Mouse (Mus musculus) bone marrow, adult 2 months (tissue): ENCODE results near the gene Ttll13.
A peak's percentile ranks its signal among the peaks of the same experiment; 100 is the strongest.

ENCODE experiments used
- CTCF ChIP-seq: fragments of 200-500 bp; IDR thresholded peaks from 2 replicates; pipeline ENCODE4 v1.5.1; 2011; ENCODE audit warnings: low read length, control low read depth; ENCODE audit not compliant: control insufficient read depth, insufficient read depth
- POLR2A ChIP-seq: fragments of 200-500 bp; IDR thresholded peaks from 2 replicates; pipeline ENCODE4 v1.6.1; 2011; ENCODE audit warnings: low read depth, mild to moderate bottlenecking, control low read depth, low read length, borderline replicate concordance; ENCODE audit not compliant: control insufficient read depth

DNA sequence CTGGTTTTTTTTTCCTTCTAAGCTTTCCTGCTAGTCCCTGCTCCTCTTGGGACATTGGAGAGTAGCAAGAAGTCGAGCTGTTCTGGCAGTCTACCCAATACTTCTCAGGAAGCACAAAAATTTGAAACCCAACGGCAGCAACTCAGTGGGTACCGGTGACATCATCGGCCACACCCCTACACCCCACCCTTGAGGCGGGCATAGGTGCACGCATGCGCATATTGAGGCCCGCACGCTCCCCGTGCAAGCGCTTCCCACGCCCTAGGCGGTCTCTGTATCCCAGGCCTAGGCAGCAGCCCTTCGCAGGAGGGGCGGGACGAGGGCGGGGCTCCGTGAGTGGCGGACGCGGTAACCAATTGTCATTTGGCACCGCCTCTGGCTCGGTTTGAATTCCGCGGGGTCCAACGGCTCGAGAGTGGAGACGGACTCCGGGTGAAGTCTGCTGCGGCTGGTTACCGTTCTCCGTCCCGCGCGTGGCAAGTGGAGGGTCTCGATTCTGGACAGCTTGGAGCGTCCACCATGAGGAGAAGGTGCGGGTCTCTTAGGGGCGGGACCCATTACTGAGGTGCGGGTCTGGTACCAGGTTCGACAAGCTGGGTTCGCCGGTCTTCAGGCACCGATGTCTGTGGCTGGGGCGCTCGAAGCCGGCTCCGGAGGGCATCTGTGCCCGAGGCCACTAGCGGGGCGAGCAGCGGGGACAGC is 48.0 kb downstream of the Ttll13 start, which contains the start of gene Prc1:
- no peak for TF ChIP-seq CTCF
- peak; percentile 93 for TF ChIP-seq POLR2A
